Comparison of ENCODE assay signal across 14 mouse cellular contexts in genomic region chr3:8141664-8142084, GRCm38 (mm10).
DNase-seq lines count a peak whose midpoint lies in the region; ATAC-seq lines count a peak whose summit lies in the region.
"Had no signal": no experiment of that assay in that cellular context is flagged by ENCODE, and none has a peak within 500 bp of the region (broad histone marks: within the 10 kb centered on the region; RNA-seq: fewer than 3 reads in every experiment).

No protein-coding gene starts in this region.

- H3K27me3 ChIP-seq in hindbrain, embryonic 13.5 days, result no peaks in the 10 kb centered on the region
- H3K27me3 ChIP-seq in hindbrain, embryonic 10.5 days (ENCODE audit: insufficient read depth, poor library complexity, severe bottlenecking), result no peaks in the 10 kb centered on the region
- H3K27me3 ChIP-seq in midbrain, embryonic 13.5 days, result no peaks in the 10 kb centered on the region
- H3K27me3 ChIP-seq in midbrain, embryonic 10.5 days (ENCODE audit: low read depth, poor library complexity, severe bottlenecking), result no peaks in the 10 kb centered on the region
- H3K27me3 ChIP-seq: heart, embryonic 15.5 days; Patski had no signal

- no peaks in the 10 kb centered on the region for H3K36me3 ChIP-seq in hindbrain, embryonic 13.5 days
- no peaks in the 10 kb centered on the region for H3K36me3 ChIP-seq in hindbrain, embryonic 10.5 days
- no peaks in the 10 kb centered on the region for H3K36me3 ChIP-seq in midbrain, embryonic 13.5 days
- no peaks in the 10 kb centered on the region for H3K36me3 ChIP-seq in midbrain, embryonic 10.5 days
- H3K36me3 ChIP-seq: heart, embryonic 15.5 days had no signal

- H3K4me3 ChIP-seq in hindbrain, embryonic 13.5 days, result no peak overlapping the region
- H3K4me3 ChIP-seq in hindbrain, embryonic 10.5 days, result no peak overlapping the region
- H3K4me3 ChIP-seq in midbrain, embryonic 13.5 days (replicated peaks), result no peak overlapping the region
- H3K4me3 ChIP-seq in midbrain, embryonic 10.5 days, result no peak overlapping the region
- H3K4me3 ChIP-seq: heart, embryonic 15.5 days; left cerebral cortex, adult 2 months had no signal

- H3K27ac ChIP-seq in hindbrain, embryonic 13.5 days, result no peak overlapping the region
- no peak overlapping the region for H3K27ac ChIP-seq in hindbrain, embryonic 10.5 days
- no peak overlapping the region for H3K27ac ChIP-seq in midbrain, embryonic 13.5 days
- H3K27ac ChIP-seq in midbrain, embryonic 10.5 days (replicated peaks), result no peak overlapping the region
- H3K27ac ChIP-seq: heart, embryonic 15.5 days; left cerebral cortex, adult 2 months had no signal

- H3K4me2 ChIP-seq in hindbrain, embryonic 13.5 days, result no peak overlapping the region
- no peak overlapping the region for H3K4me2 ChIP-seq in midbrain, embryonic 13.5 days (replicated peaks)
- H3K4me2 ChIP-seq: heart, embryonic 15.5 days had no signal

- no peak overlapping the region for H3K9ac ChIP-seq in hindbrain, embryonic 13.5 days
- no peak overlapping the region for H3K9ac ChIP-seq in midbrain, embryonic 13.5 days (replicated peaks)
- H3K9ac ChIP-seq: heart, embryonic 15.5 days had no signal

- DNase-seq in hindbrain, embryonic 10.5 days (ENCODE audit: low spot score), result no peak
- no peak for DNase-seq in midbrain, embryonic 10.5 days (ENCODE audit: low spot score)
- DNase-seq in fat pad, adult 2 months (ENCODE audit: extremely low read depth, low read depth, low spot score), result peak; percentile 50
- DNase-seq in retina, embryonic 14.5 days (ENCODE audit: low spot score), result peak; percentile 66
- no peak for DNase-seq in urinary bladder, adult 18-20 months (ENCODE audit: low spot score in 2 of 2)
- DNase-seq: kidney, postnatal 4 days; lung, postnatal 36 days; right cerebral cortex, postnatal 4 days had no signal

- H3K9me3 ChIP-seq in hindbrain, embryonic 13.5 days, result no peaks in the 10 kb centered on the region
- H3K9me3 ChIP-seq in hindbrain, embryonic 10.5 days, result no peaks in the 10 kb centered on the region
- no peaks in the 10 kb centered on the region for H3K9me3 ChIP-seq in midbrain, embryonic 13.5 days
- 0 out of 2 replicates have a peak, but pooled peaks cover 3% of the 10 kb centered on the region for H3K9me3 ChIP-seq in midbrain, embryonic 10.5 days (replicated peaks)
- H3K9me3 ChIP-seq: heart, embryonic 15.5 days had no signal

- peak; percentile 39; the same call in 1 of the 2 replicates for ATAC-seq in hindbrain, embryonic 13.5 days (ENCODE audit: low FRiP score)
- 0 out of 2 replicates have a peak, but pooled peaks have one; percentile 30 for ATAC-seq in midbrain, embryonic 13.5 days
- ATAC-seq: inflammation-experienced regulatory T-cells, adult 6 months; Patski had no signal

- H3K4me1 ChIP-seq in hindbrain, embryonic 13.5 days (replicated peaks), result no peaks in the 10 kb centered on the region
- no peaks in the 10 kb centered on the region for H3K4me1 ChIP-seq in hindbrain, embryonic 10.5 days (replicated peaks)
- H3K4me1 ChIP-seq in midbrain, embryonic 13.5 days (replicated peaks), result no peaks in the 10 kb centered on the region
- no peaks in the 10 kb centered on the region for H3K4me1 ChIP-seq in midbrain, embryonic 10.5 days
- H3K4me1 ChIP-seq: heart, embryonic 15.5 days had no signal

- 62% methylated on average over 2 of the region's 2 CpGs for WGBS in hindbrain, embryonic 13.5 days
- 71% methylated on average over 2 of the region's 2 CpGs for WGBS in hindbrain, embryonic 10.5 days
- WGBS in midbrain, embryonic 13.5 days, result 57% methylated on average over 2 of the region's 2 CpGs
- 79% methylated on average over 2 of the region's 2 CpGs for WGBS in midbrain, embryonic 10.5 days

Comparison
In these comparisons a context has a peak if more than half of its experiments do, and no peak if none do; other contexts are left out.
1. DNase-seq: peak in fat pad, adult 2 months (single experiment) and retina, embryonic 14.5 days (single experiment); none in hindbrain, embryonic 10.5 days (single experiment), midbrain, embryonic 10.5 days (single experiment) and urinary bladder, adult 18-20 months (0 of 2).